Mouse (Mus musculus): ENCODE measurements around the gene Eif1. TPM values are rescaled to one million over a fixed set of nuclear protein-coding genes. Genes with fewer than 3 reads are reported as not detected.
A peak's percentile ranks its signal among the peaks of the same experiment; 100 is the strongest.
"Not testable (repeated sequence)": the region's sequence is repeated elsewhere in the genome, so short reads cannot be mapped to it uniquely, and the experiment has no call there.

Eif1 gene
- total and polyA plus RNA-seq, 2 experiments from 2014 or later = 105 to 1,927 TPM

DNA sequence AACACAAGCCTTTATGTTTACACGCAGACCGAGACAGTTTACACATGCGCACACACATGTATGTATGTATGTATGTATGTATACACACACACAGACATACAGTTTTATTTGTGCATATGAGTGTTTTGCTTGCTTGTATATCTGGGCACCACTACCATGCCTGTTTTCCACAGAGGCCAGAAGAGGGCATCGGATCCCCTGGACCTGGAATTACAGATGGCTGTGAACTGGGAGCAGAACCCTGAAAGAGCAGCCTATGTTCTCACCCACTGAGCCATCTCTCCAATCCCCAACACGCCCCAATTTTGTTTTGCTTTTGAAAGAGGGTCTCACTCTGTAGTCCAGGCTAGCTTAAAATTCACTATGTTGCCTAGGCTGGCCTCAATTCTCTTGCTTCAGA lies 37.7 kb downstream of the Eif1 start:
- Histone ChIP-seq H3K36me3 (replicated peaks; ENCODE audit: control insufficient read depth, insufficient read depth, low read length) (no peaks in the 10 kb centered on the region), H3K9ac (replicated peaks; ENCODE audit: low read depth, low read length) (no peak overlapping the region), H3K4me3 (ENCODE audit: low read depth, low read length) (no peak overlapping the region), H3K4me2 (ENCODE audit: low read depth, low read length) (no peak overlapping the region), H3K9me3 (replicated peaks; ENCODE audit: control insufficient read depth, low read length) (no peaks in the 10 kb centered on the region), H3K4me1 (ENCODE audit: control insufficient read depth, insufficient read depth) (no peaks in the 10 kb centered on the region), H3K27me3 (ENCODE audit: control insufficient read depth, insufficient read depth, low read length) (peaks cover 57% of the 10 kb centered on the region), H3K27ac (ENCODE audit: low read depth) (no peak overlapping the region)
- no peak for DNase-seq (ENCODE audit: low spot score)
- ATAC-seq (ENCODE audit: insufficient read depth, low read depth) = no peak
- 53% methylated on average over 5 of the region's 5 CpGs for whole genome bisulfite sequencing
- no peak for TF ChIP-seq CTCF (IDR thresholded peaks at IDR 0.05; ENCODE audit: low read depth)
- TF ChIP-seq EP300 (IDR thresholded peaks at IDR 0.05; ENCODE audit: low read depth) = no peak

DNA sequence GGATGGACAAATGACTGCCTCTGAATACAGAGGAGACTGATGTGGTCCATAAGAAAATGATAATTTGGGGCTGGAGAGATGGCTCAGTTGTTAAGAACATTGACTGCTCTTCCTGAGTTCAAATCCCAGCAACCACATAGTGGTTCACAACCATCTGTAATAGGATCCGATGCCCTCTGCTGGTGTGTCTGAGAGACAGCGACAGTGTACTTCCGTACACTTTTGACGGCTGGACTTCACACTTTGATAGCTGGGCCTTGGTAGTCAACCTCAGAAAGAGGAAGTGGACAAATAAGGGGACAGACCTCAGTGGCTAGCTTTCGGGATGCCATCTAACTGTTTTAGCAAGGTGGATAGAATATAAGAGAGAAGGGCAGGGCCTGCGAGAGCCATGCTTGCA lies 40.5 kb downstream of the Eif1 start:
- Histone ChIP-seq H3K4me1 (ENCODE audit: control insufficient read depth, insufficient read depth) (no peaks in the 10 kb centered on the region), H3K27ac (ENCODE audit: low read depth) (no peak overlapping the region), H3K27me3 (ENCODE audit: control insufficient read depth, insufficient read depth, low read length) (peaks cover 36% of the 10 kb centered on the region), H3K9me3 (replicated peaks; ENCODE audit: control insufficient read depth, low read length) (no peaks in the 10 kb centered on the region), H3K9ac (replicated peaks; ENCODE audit: low read depth, low read length) (no peak overlapping the region), H3K4me2 (ENCODE audit: low read depth, low read length) (no peak overlapping the region), H3K36me3 (replicated peaks; ENCODE audit: control insufficient read depth, insufficient read depth, low read length) (no peaks in the 10 kb centered on the region), H3K4me3 (ENCODE audit: low read depth, low read length) (no peak overlapping the region)
- ATAC-seq (ENCODE audit: insufficient read depth, low read depth) (no peak), DNase-seq (ENCODE audit: low spot score) (no peak)
- 72% methylated on average over 6 of the region's 6 CpGs for WGBS
- TF ChIP-seq CTCF (IDR thresholded peaks at IDR 0.05; ENCODE audit: low read depth) (no peak), EP300 (IDR thresholded peaks at IDR 0.05; ENCODE audit: low read depth) (no peak)

DNA sequence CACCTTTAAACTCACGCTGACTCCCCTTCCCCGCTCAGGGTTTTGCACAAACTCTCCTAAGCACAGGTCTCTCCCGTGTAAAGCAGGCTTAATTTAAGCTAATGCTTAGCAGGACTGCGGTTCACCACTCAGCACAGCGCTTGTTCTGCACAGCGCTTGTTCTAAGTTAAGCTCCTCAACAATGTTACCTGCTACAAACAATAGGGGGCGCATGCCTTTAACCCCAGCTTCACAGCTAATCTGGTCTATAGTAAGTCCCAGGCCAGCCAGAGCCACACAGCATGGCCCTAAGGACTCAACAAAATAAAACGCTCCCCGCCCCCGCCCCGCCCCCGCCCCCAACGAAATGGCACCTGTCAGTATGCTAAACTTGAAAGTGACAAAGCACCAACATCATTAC lies 41.4 kb downstream of the Eif1 start:
- H3K4me3 ChIP-seq (ENCODE audit: low read depth, low read length); ATAC-seq (ENCODE audit: insufficient read depth, low read depth); DNase-seq (ENCODE audit: low spot score); H3K4me1 ChIP-seq (ENCODE audit: control insufficient read depth, insufficient read depth); H3K9me3 ChIP-seq (replicated peaks; ENCODE audit: control insufficient read depth, low read length); H3K27ac ChIP-seq (ENCODE audit: low read depth); H3K9ac ChIP-seq (replicated peaks; ENCODE audit: low read depth, low read length); H3K4me2 ChIP-seq (ENCODE audit: low read depth, low read length); H3K36me3 ChIP-seq (replicated peaks; ENCODE audit: control insufficient read depth, insufficient read depth, low read length): not testable (repeated sequence)
- WGBS = no CpG with 5 or more reads among the region's 13 CpGs
- H3K27me3 ChIP-seq (ENCODE audit: control insufficient read depth, insufficient read depth, low read length) = peaks cover 35% of the 10 kb centered on the region

DNA sequence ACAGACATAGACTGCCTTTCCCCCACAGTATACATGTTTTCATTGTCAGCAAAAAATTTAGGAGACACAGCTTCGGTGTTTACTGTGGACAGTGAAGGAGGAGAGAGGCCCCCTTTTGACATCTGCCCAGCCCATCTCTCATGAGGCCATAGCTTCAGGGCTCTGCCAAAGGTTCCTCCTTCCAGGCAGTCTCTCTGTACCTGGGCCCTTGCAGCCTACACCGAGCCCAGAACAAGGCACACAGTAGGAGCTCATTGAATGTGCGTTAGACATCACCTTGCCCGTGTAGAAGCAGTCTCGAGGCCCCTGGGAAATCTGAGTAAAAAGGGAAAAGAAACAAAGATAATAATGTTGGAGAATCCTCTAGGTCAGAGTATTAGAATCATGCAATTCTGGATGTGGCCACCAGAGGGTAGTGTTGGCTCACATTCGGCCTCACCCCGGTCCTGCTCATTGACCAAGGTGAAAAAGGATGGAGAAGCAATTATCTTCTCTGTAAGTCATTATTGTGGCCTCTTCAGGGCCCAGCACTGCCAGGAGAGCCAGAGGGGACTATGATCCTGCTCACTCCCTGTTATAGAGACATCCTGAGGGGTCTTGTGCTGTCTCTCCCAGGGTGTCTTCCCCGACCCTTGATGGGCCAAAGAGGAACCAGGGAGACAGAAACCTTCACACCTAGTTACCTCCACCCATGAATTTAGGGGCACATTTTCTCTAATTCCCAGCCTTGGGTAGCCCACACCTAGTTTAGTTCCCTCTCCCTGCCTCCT lies 42.7 kb downstream of the Eif1 start:
- Histone ChIP-seq H3K36me3 (replicated peaks; ENCODE audit: control insufficient read depth, insufficient read depth, low read length) (no peaks in the 10 kb centered on the region), H3K27ac (ENCODE audit: low read depth) (no peak overlapping the region), H3K4me1 (ENCODE audit: control insufficient read depth, insufficient read depth) (no peaks in the 10 kb centered on the region), H3K4me2 (ENCODE audit: low read depth, low read length) (no peak overlapping the region), H3K4me3 (ENCODE audit: low read depth, low read length) (no peak overlapping the region), H3K9me3 (replicated peaks; ENCODE audit: control insufficient read depth, low read length) (no peaks in the 10 kb centered on the region), H3K9ac (replicated peaks; ENCODE audit: low read depth, low read length) (no peak overlapping the region), H3K27me3 (ENCODE audit: control insufficient read depth, insufficient read depth, low read length) (peaks cover 23% of the 10 kb centered on the region)
- DNase-seq (ENCODE audit: low spot score) = peak; percentile 62
- 14% methylated on average over 8 of the region's 8 CpGs for WGBS
- peak; percentile 55 for ATAC-seq (ENCODE audit: insufficient read depth, low read depth)
- TF ChIP-seq EP300 (IDR thresholded peaks at IDR 0.05; ENCODE audit: low read depth) (no peak), CTCF (IDR thresholded peaks at IDR 0.05; ENCODE audit: low read depth) (peak; percentile 89)

DNA sequence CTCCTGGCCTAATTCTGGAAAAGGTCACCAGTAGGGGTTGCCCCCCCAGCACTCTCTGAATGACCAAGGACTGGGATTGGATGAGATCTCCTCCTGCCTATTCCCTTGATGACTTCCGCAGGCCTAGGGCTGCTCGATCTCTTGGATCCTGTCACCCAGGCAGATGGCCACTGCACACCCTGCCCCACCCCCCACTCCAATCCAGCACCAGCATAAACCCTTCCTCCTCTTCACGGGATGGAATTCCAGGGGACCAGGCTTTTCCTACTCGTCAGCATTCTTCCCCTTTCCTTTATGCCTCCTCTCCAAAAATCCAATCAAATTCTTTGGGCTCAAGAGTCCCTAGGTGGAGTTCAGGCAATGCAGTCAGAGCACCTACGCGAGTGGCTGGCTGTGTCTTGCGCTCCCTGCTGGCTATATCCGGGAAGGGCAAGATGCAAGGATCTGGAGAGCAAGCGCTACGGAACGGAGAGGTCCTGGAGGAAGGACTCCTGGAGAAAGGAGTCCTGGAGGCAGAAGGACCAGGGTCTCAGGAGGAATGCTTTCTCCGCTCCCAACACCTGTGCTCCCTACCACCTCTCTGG lies 43.4 kb downstream of the Eif1 start:
- peaks cover 21% of the 10 kb centered on the region; the same call in 1 of the 2 replicates for H3K27me3 ChIP-seq (ENCODE audit: control insufficient read depth, insufficient read depth, low read length)
- peak; percentile 64 for ATAC-seq (ENCODE audit: insufficient read depth, low read depth)
- TF ChIP-seq EP300 (IDR thresholded peaks at IDR 0.05; ENCODE audit: low read depth) (no peak), CTCF (IDR thresholded peaks at IDR 0.05; ENCODE audit: low read depth) (peak; percentile 84)
- H3K27ac ChIP-seq (ENCODE audit: low read depth) = no peak overlapping the region
- no peaks in the 10 kb centered on the region for H3K36me3 ChIP-seq (replicated peaks; ENCODE audit: control insufficient read depth, insufficient read depth, low read length)
- peak; percentile 51 for DNase-seq (ENCODE audit: low spot score)
- H3K4me1 ChIP-seq (ENCODE audit: control insufficient read depth, insufficient read depth) = no peaks in the 10 kb centered on the region
- H3K4me2 ChIP-seq (ENCODE audit: low read depth, low read length) = no peak overlapping the region
- 17% methylated on average over 12 of the region's 12 CpGs for WGBS
- no peak overlapping the region for H3K4me3 ChIP-seq (ENCODE audit: low read depth, low read length)
- no peak overlapping the region for H3K9ac ChIP-seq (replicated peaks; ENCODE audit: low read depth, low read length)
- H3K9me3 ChIP-seq (replicated peaks; ENCODE audit: control insufficient read depth, low read length) = no peaks in the 10 kb centered on the region

Measured in heart, postnatal 0 days (tissue).